Mouse (Mus musculus) kidney, postnatal 0 days (tissue): ENCODE results near the gene Tspo. TPM values are rescaled to one million over a fixed set of nuclear protein-coding genes. Genes with fewer than 3 reads are reported as not detected.

ENCODE experiments used
- ATAC-seq: fragments of 200-750 bp; cut with Nextera tagmentation; replicated peaks from 2 replicates; pipeline ENCODE4 v1.8.0; 2017; ENCODE audit warnings: low read depth, moderate number of reproducible peaks, moderate TSS enrichment, moderate library complexity; ENCODE audit not compliant: low FRiP score
- DNase-seq: peaks from one replicate; pipeline ENCODE4 v3.0.0-alpha.2; 2016; ENCODE audit warnings: low spot score
- H3K27ac ChIP-seq: fragments of 300-500 bp; sonication (generic); 2 replicates; pipeline ENCODE4 v1.5.1; 2014; ENCODE audit warnings: mild to moderate bottlenecking
- H3K27me3 ChIP-seq: fragments of 300-500 bp; sonication (generic); 2 replicates; pipeline ENCODE4 v1.6.1; 2014; ENCODE audit warnings: low read length, mixed read lengths; ENCODE audit not compliant: insufficient read depth
- H3K36me3 ChIP-seq: fragments of 300-500 bp; sonication (generic); 2 replicates; pipeline ENCODE4 v1.6.1; 2014; ENCODE audit warnings: low read length, mixed read lengths; ENCODE audit not compliant: insufficient read depth
- H3K4me1 ChIP-seq: fragments of 300-500 bp; sonication (generic); replicated peaks from 2 replicates; pipeline ENCODE4 v1.6.1; 2014; ENCODE audit warnings: antibody characterized with exemption, low read length, mixed read lengths; ENCODE audit not compliant: insufficient read depth
- H3K4me2 ChIP-seq: fragments of 300-500 bp; sonication (generic); 2 replicates; pipeline ENCODE4 v1.6.1; 2014; ENCODE audit warnings: mild to moderate bottlenecking, low read length, moderate library complexity, mixed read lengths
- H3K4me3 ChIP-seq: fragments of 300-500 bp; sonication (generic); replicated peaks from 2 replicates; pipeline ENCODE4 v1.5.1; 2014; ENCODE audit warnings: low read depth, low read length
- H3K9ac ChIP-seq: fragments of 300-500 bp; sonication (generic); 2 replicates; pipeline ENCODE4 v1.6.1; 2014; ENCODE audit warnings: low read depth, low read length
- H3K9me3 ChIP-seq: fragments of 300-500 bp; sonication (generic); replicated peaks from 2 replicates; pipeline ENCODE4 v1.6.1; 2016; ENCODE audit warnings: low read length, inconsistent platforms, mixed read lengths
- CTCF ChIP-seq: IDR thresholded peaks from 2 replicates; pipeline ENCODE4 v1.5.1; 2016; ENCODE audit warnings: antibody characterized with exemption, low read depth, mild to moderate bottlenecking, moderate library complexity
- WGBS: fragments of 180-500 bp; shearing (Covaris S2); extraction: QIAGEN DNeasy Blood & Tissue Kit; methylation state at CpG from one replicate; pipeline ENCODE4 v1.1.7; 2014; 5-methylcytosine and 5-hydroxymethylcytosine counted together
- polyA plus RNA-seq: library from polyadenylated mRNA; unstranded; fragments of >200 nt; fragmentation: Nextera tagmentation; extraction: Ambion mirVana; gene quantifications from 2 replicates; pipeline ENCODE4 v1.2.1, GENCODE M21; 2015

The Tspo gene
- polyA plus RNA-seq, 1 experiment from 2014 or later = 169 TPM

GRCm38 (mm10) chr15:83590841-83591240 is 27.4 kb downstream of the Tspo start:
- WGBS = 87% methylated on average over 4 of the region's 4 CpGs
- Histone ChIP-seq H3K27me3 (no peaks in the 10 kb centered on the region), H3K9ac (no peak overlapping the region), H3K36me3 (peaks cover 22% of the 10 kb centered on the region), H3K27ac (no peak overlapping the region), H3K4me3 (no peak overlapping the region), H3K9me3 (no peaks in the 10 kb centered on the region), H3K4me2 (no peak overlapping the region), H3K4me1 (peaks cover 12% of the 10 kb centered on the region)
- ATAC-seq (no peak), DNase-seq (no peak)
- TF ChIP-seq CTCF = no peak

GRCm38 (mm10) chr15:83591758-83592157 is 28.4 kb downstream of the Tspo start:
- WGBS = 66% methylated on average over 6 of the region's 6 CpGs
- no peak for ATAC-seq
- Histone ChIP-seq H3K36me3 (peaks cover 13% of the 10 kb centered on the region), H3K4me1 (peaks cover 12% of the 10 kb centered on the region), H3K27ac (no peak overlapping the region), H3K9ac (no peak overlapping the region), H3K4me3 (no peak overlapping the region), H3K27me3 (no peaks in the 10 kb centered on the region), H3K9me3 (no peaks in the 10 kb centered on the region), H3K4me2 (no peak overlapping the region)
- no peak for DNase-seq
- no peak for TF ChIP-seq CTCF

DNA sequence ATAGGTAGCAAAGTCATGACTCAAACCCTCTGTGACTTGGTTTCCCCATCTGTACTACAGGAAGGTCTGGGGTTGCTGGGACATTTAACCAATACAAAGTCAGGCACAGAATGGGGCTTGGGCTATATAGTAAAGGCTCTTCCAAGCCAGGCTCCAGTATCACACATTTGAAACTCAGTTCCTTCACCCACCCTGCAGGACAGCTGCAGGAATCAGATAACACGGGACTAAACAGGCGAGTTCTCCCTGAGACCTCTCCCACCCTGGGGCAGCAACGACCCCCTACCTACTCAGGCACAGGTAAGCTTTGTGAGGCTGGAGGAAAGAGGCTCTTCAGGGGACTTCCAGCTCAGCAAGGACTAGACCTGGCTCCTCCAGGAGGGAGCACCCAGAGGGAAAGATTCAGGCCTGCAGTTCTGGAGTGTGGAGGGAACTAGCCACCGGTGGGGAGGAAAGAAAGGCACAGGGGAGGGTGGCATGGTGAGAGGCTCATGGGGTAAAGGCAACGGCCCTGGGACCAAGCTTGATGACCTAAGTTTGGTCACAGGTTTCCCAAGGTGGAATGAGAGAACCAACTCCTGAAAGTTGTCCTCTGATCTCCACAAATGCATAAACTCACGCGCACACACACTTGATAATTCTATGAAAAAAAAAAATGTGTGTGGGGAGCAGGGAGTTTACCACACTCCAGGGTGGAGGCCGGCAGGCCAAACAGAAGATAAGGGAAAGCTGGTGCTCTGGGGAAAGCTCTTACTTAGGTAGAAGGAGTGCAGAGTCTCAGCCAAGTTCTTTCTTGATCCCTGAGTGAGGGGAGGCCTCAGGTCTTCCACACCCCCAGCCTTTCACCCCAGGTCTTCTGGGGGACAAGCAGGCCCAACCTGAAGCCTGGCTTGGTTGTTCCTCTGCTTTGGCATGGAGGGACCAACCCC is 29.1 kb downstream of the Tspo start:
- TF ChIP-seq CTCF = no peak
- WGBS = 71% methylated on average over 8 of the region's 8 CpGs
- H3K27me3 ChIP-seq = no peaks in the 10 kb centered on the region
- H3K9ac ChIP-seq = no peak overlapping the region
- peaks cover 8% of the 10 kb centered on the region; the same call in 1 of the 2 replicates for H3K36me3 ChIP-seq
- no peak overlapping the region for H3K4me3 ChIP-seq
- H3K4me1 ChIP-seq = peaks cover 12% of the 10 kb centered on the region
- H3K4me2 ChIP-seq = no peak overlapping the region
- H3K27ac ChIP-seq = no peak overlapping the region
- H3K9me3 ChIP-seq = no peaks in the 10 kb centered on the region
- DNase-seq = no peak
- ATAC-seq = no peak

DNA sequence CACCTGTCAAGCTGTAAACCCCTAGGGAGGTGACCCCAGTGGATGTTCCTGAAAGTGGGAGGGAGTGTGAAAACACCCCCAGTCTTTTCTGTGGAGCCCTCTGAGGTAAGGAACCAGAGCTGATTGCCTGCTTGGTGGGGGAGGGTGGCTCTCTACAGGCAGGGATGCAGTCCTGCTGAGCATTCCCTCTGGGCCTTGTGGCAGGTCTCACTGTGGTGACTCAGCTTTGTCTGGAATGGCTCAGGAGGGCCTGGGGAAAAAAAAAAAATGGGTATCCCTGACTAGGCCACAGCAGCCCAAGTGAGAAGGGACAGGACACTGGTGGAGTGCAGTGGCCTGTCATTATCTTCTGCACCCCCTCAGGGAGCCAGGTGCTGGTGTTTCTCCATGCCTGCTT is 29.8 kb downstream of the Tspo start:
- Histone ChIP-seq H3K4me2 (peak overlapping the region; percentile 57; the same call in 1 of the 2 replicates), H3K9me3 (no peaks in the 10 kb centered on the region), H3K4me3 (no peak overlapping the region), H3K4me1 (peaks cover 12% of the 10 kb centered on the region), H3K27ac (no peak overlapping the region), H3K9ac (no peak overlapping the region), H3K36me3 (peaks cover 7% of the 10 kb centered on the region; the same call in 1 of the 2 replicates), H3K27me3 (no peaks in the 10 kb centered on the region)
- no peak for ATAC-seq
- TF ChIP-seq CTCF = no peak
- no peak for DNase-seq

- peak; percentile 48 for DNase-seq
- H3K9me3 ChIP-seq = no peaks in the 10 kb centered on the region
- 9% methylated on average over 19 of the region's 19 CpGs for WGBS
- peak overlapping the region; percentile 57 for H3K4me2 ChIP-seq
- H3K4me1 ChIP-seq = peaks cover 12% of the 10 kb centered on the region
- no peak for TF ChIP-seq CTCF
- peak overlapping the region; percentile 63 for H3K9ac ChIP-seq
- H3K27me3 ChIP-seq = no peaks in the 10 kb centered on the region
- H3K4me3 ChIP-seq = peak overlapping the region; percentile 58
- H3K36me3 ChIP-seq = peaks cover 4% of the 10 kb centered on the region; the same call in 1 of the 2 replicates
- ATAC-seq = peak; percentile 33; the same call in 1 of the 2 replicates
- H3K27ac ChIP-seq = no peak overlapping the region
Observed at GRCm38 (mm10) chr15:83593702-83594512, 30.5 kb downstream of the Tspo start.
